Mouse (Mus musculus): Measurements from ENCODE around the gene Tmem8b.

- TF ChIP-seq CTCF (IDR thresholded peaks at IDR 0.05; ENCODE audit: low read depth, low read length) (no peak), POLR2A (IDR thresholded peaks at IDR 0.05; ENCODE audit: insufficient read depth, low read length) (peak; percentile 49), EP300 (IDR thresholded peaks at IDR 0.05; ENCODE audit: insufficient read depth, low read depth, low read length) (no peak)
Observed at GRCm38 (mm10) chr4:43656339-43657109, 12.2 kb upstream of the Tmem8b start, which contains the start of gene Hint2.

Measured in ES-Bruce4 (cell line).